Mouse (Mus musculus): ENCODE data around the gene Aff1. TPM values are rescaled to one million over a fixed set of nuclear protein-coding genes. Genes with fewer than 3 reads are reported as not detected.

Gene Aff1
- polyA plus RNA-seq, 1 experiment from 2014 or later, result 2.5 TPM

DNA sequence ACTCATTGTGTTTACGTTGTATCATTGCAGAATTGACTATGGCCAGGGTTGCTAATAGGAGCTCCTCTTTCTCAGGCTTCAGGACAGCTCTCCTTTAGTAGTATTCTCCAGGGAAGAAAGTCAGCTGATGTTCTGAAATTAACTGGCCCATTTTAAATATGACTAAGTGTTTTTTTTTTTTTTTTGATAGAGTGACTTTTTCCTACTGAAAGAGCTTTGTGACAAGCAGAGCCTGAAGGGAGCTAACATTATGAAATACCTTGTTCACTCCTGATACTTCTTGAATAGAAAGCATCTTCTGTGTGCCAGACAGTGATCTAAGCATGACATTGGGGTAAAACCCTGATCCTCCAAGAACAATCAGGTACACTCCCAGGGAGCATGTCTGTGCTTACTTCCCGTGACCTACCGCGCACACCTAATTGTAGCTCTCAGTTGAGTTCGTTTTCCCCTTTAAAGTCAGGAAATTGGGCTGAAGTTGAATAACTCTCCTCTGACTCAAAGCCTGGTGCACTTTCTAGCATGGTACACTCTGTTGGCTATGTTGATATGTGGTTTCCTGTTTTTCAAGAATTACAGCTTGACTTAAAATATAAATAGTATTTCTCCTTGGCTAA is 5.8 kb downstream of the Aff1 start:
- H3K4me3 ChIP-seq, result no peak overlapping the region
- no peak overlapping the region for H3K27ac ChIP-seq (replicated peaks)
- H3K27me3 ChIP-seq, result peaks cover 13% of the 10 kb centered on the region; the same call in 1 of the 2 replicates
- no peak overlapping the region for H3K9ac ChIP-seq
- H3K4me1 ChIP-seq (replicated peaks), result peaks cover 8% of the 10 kb centered on the region
- no peak overlapping the region for H3K4me2 ChIP-seq
- H3K9me3 ChIP-seq, result no peaks in the 10 kb centered on the region
- H3K36me3 ChIP-seq, result no peaks in the 10 kb centered on the region
- ATAC-seq (ENCODE audit: low FRiP score, low read depth), result no peak
- 77% methylated on average over 5 of the region's 5 CpGs for WGBS

DNA sequence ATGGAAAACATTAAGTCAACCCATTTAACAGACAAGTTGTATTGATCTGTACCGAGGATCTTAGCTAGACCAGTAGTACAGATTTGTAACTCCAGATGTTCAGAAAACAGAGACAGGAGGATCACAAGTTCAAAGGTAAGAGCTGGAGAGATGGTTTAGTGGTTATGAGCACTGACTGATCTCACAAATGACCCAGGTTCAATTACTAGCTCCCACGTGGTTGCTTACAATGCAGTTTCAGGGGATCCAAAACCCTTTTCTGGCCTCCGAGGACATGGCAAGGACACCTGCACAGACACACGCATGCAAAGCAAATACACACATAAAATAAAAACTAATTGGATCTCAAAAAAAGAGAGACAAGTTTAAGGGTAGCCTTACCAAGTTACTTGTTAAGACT is 6.4 kb downstream of the Aff1 start:
- Histone ChIP-seq H3K4me3 (no peak overlapping the region), H3K4me2 (no peak overlapping the region), H3K36me3 (no peaks in the 10 kb centered on the region), H3K27me3 (peaks cover 12% of the 10 kb centered on the region; the same call in 1 of the 2 replicates), H3K9me3 (no peaks in the 10 kb centered on the region), H3K4me1 (replicated peaks) (peaks cover 2% of the 10 kb centered on the region), H3K9ac (no peak overlapping the region), H3K27ac (replicated peaks) (no peak overlapping the region)
- WGBS, result 89% methylated on average over 4 of the region's 4 CpGs
- ATAC-seq (ENCODE audit: low FRiP score, low read depth), result no peak

DNA sequence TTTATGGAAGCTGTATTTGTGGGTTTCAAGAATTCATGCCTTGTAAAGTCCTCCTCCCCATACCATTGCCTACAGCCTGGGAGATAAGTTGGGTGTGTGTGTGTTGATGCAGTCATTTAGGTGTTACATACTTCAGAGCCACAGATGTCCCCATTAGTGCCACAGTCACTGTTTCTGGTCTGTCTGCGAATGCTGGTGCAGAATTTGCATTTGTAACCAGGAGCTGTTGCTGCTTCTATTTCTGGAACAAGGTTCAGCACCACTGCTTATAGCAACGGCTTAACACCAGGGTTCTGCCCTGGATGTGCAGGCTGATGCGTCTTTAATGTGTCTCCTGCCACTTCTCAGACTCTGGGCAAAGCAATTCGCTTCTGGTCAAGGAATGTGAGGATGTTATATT is 7.4 kb downstream of the Aff1 start:
- Histone ChIP-seq H3K4me3 (no peak overlapping the region), H3K4me2 (no peak overlapping the region), H3K9ac (no peak overlapping the region), H3K36me3 (no peaks in the 10 kb centered on the region), H3K9me3 (no peaks in the 10 kb centered on the region), H3K4me1 (replicated peaks) (no peaks in the 10 kb centered on the region; the same call in 1 of the 2 replicates), H3K27me3 (0 out of 2 replicates have a peak, but pooled peaks cover 3% of the 10 kb centered on the region), H3K27ac (replicated peaks) (no peak overlapping the region)
- 43% methylated on average over 4 of the region's 4 CpGs for WGBS
- ATAC-seq (ENCODE audit: low FRiP score, low read depth), result no peak

DNA sequence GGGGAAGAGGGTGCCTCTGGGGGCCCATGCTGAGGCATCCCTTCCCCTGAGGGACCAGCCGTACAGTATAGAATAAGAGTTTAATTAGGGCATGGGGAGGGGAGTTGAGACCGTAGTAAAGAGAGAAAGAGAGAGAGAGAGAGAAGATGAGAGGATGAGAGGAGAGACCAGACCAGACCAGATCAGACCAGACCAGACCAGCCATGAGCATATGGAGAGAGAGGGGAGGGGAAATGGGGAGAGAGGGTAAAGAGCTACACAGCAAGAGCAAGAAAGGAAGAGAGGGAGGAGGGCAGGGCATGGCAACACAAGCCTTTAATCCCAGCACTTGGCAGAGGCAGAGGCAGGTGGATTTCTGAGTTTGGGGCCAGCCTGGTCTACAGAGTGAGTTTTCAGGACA is 8.5 kb downstream of the Aff1 start:
- H3K36me3 ChIP-seq, result no peaks in the 10 kb centered on the region
- no peak overlapping the region for H3K27ac ChIP-seq (replicated peaks)
- no peak overlapping the region for H3K4me2 ChIP-seq
- no peak for ATAC-seq (ENCODE audit: low FRiP score, low read depth)
- H3K4me3 ChIP-seq, result no peak overlapping the region
- no peak overlapping the region for H3K9ac ChIP-seq
- H3K4me1 ChIP-seq (replicated peaks), result no peaks in the 10 kb centered on the region; the same call in 1 of the 2 replicates
- no peaks in the 10 kb centered on the region for H3K27me3 ChIP-seq
- no peaks in the 10 kb centered on the region for H3K9me3 ChIP-seq
- WGBS, result 58% methylated on average over 2 of the region's 2 CpGs

DNA sequence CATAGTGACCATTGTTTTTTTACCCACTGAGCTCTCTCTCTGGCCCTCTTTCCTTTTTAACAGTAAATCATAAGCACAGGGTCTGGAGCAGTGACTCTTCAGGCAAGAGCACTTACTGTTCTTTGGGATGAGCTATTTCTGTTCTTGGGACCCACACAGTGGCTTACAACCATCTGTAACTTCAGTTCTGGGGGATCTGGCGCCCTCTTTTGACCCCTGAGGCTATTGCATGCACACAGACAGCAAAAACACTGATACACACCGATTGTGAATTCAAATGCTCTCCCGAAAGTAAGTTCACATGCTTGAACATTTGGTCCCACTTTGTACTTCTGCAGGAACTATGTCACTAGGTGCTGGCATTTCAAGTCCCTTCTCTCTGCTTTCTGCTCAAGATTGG is 9.3 kb downstream of the Aff1 start:
- 76% methylated on average over 3 of the region's 3 CpGs for WGBS
- no peak for ATAC-seq (ENCODE audit: low FRiP score, low read depth)
- no peak overlapping the region for H3K4me3 ChIP-seq
- H3K27ac ChIP-seq (replicated peaks), result no peak overlapping the region
- no peaks in the 10 kb centered on the region; the same call in 1 of the 2 replicates for H3K4me1 ChIP-seq (replicated peaks)
- no peak overlapping the region for H3K9ac ChIP-seq
- H3K36me3 ChIP-seq, result no peaks in the 10 kb centered on the region
- no peaks in the 10 kb centered on the region for H3K9me3 ChIP-seq
- no peaks in the 10 kb centered on the region for H3K27me3 ChIP-seq
- no peak overlapping the region for H3K4me2 ChIP-seq

DNA sequence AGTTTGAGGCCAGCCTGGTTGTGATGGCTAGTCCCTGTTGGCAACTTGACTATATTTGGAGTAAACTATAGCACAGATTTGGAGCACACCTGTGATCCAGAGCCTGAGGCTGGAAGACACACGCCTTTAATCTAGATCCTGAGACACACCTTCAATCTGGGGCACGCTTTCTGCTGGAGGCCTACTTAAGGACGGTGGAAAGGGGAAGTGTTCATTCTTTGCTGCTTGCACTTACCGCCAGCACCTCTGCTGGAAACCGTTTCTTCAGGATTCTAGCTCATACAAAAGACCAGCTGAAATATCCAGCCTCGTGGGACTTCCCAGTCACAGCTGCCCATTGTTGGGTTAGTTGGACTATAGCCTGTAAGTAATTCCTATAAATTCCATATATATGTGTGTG is 10.4 kb downstream of the Aff1 start:
- no peak overlapping the region for H3K4me2 ChIP-seq
- H3K9me3 ChIP-seq, result no peaks in the 10 kb centered on the region
- no peak overlapping the region for H3K9ac ChIP-seq
- 75% methylated on average over 6 of the region's 6 CpGs for WGBS
- H3K27ac ChIP-seq (replicated peaks), result no peak overlapping the region
- H3K4me3 ChIP-seq, result no peak overlapping the region
- H3K27me3 ChIP-seq, result no peaks in the 10 kb centered on the region
- no peaks in the 10 kb centered on the region; the same call in 1 of the 2 replicates for H3K4me1 ChIP-seq (replicated peaks)
- ATAC-seq (ENCODE audit: low FRiP score, low read depth), result no peak
- H3K36me3 ChIP-seq, result no peaks in the 10 kb centered on the region

DNA sequence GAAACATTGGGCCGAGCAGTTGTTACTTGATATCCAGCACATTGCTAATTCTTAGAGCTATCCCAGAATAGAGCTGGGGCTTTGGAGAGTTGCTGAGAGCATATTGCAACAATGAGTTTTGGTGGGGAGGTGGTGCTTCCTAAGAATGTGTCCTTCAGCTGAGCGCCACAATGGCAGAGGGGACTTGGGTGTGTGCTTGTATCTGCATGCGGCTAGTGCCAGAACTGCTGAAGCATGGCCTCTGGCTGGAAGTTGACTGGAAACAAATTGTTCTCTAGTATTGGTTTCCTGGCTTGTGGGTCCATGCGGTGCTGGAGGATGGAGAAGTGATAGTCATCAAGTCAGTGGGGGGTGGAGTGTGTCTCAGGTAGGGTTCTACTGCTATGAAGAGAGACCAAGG is 13.2 kb downstream of the Aff1 start:
- no peaks in the 10 kb centered on the region for H3K36me3 ChIP-seq
- no peak overlapping the region for H3K4me2 ChIP-seq
- ATAC-seq (ENCODE audit: low FRiP score, low read depth), result no peak
- 96% methylated on average over 4 of the region's 4 CpGs for WGBS
- H3K9me3 ChIP-seq, result no peaks in the 10 kb centered on the region
- no peak overlapping the region for H3K4me3 ChIP-seq
- H3K27ac ChIP-seq (replicated peaks), result no peak overlapping the region
- no peaks in the 10 kb centered on the region for H3K27me3 ChIP-seq
- H3K4me1 ChIP-seq (replicated peaks), result no peaks in the 10 kb centered on the region
- no peak overlapping the region for H3K9ac ChIP-seq

DNA sequence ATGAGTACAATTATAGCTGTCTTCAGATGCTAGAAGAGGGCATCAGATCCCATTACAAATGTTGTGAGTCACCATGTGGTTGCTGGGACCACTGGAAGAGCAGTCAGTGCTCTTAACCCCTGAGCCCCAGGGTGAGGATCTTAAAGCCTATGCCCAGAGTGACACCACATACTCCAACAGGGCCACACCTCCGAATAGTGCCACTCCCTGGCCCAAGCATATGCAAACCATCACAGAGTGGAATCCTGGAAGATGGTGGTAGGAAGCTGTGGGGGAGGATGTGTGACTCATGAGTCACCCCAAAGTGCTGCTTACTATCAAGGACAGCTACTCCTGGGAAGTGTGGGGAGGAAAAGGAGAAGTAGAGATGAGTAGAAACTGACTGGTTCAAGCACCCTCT is 13.7 kb downstream of the Aff1 start:
- WGBS, result 96% methylated on average over 1 of the region's 1 CpGs
- no peaks in the 10 kb centered on the region for H3K4me1 ChIP-seq (replicated peaks)
- no peak for ATAC-seq (ENCODE audit: low FRiP score, low read depth)

DNA sequence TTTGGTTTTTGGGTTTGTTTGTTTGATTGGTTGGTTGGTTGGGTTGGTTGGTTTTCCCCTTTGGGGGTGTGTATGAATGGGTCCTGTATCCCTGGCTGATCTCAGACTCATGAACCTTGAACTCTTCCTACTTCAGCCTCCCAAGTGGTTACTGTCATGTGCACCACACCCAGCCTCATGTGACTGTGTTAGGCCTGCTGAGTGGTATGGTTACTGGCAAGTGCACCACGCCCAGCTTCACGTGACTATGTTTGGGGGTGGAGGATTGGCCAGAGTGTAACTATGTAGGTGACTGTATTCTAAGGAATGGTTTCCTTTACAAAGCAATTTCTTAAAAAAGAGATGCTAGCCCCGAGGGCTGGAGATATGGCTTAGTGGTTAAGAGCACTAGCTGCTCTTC is 16.9 kb downstream of the Aff1 start:
- Histone ChIP-seq H3K27me3 (no peaks in the 10 kb centered on the region), H3K36me3 (no peaks in the 10 kb centered on the region), H3K9ac (no peak overlapping the region), H3K4me2 (no peak overlapping the region), H3K4me3 (no peak overlapping the region), H3K4me1 (replicated peaks) (no peaks in the 10 kb centered on the region), H3K27ac (replicated peaks) (no peak overlapping the region), H3K9me3 (no peaks in the 10 kb centered on the region)
- ATAC-seq (ENCODE audit: low FRiP score, low read depth), result no peak
- WGBS, result 86% methylated on average over 3 of the region's 3 CpGs

More for the DNA sequence above, 13.7 kb downstream of the Aff1 start:
- Histone ChIP-seq H3K4me3 (no peak overlapping the region), H3K27ac (replicated peaks) (no peak overlapping the region), H3K4me2 (no peak overlapping the region), H3K9ac (no peak overlapping the region), H3K36me3 (no peaks in the 10 kb centered on the region), H3K27me3 (no peaks in the 10 kb centered on the region), H3K9me3 (no peaks in the 10 kb centered on the region)

DNA sequence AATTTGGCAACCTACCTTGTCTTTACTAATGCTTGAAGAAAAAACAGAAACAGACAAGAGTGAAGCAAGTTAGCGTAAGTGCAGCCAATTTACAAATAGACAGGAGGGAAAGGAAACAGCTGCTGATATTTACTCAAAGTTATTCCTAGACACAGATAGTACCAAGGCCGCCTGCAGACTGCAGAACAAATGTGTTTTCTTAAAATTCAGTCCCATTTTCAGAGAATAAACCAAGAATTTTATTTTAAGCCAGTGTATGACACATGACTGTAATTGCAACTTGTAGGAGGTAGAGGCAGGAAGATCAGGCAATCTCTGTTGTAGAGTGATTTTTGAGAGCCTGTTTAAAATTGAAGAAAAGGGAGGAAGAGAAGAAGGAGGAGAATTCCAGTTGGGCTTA is 19.7 kb downstream of the Aff1 start:
- WGBS, result 81% methylated on average over 2 of the region's 2 CpGs
- H3K27ac ChIP-seq (replicated peaks), result no peak overlapping the region
- no peak overlapping the region for H3K4me3 ChIP-seq
- H3K36me3 ChIP-seq, result no peaks in the 10 kb centered on the region
- no peaks in the 10 kb centered on the region for H3K4me1 ChIP-seq (replicated peaks)
- ATAC-seq (ENCODE audit: low FRiP score, low read depth), result no peak
- H3K9me3 ChIP-seq, result no peaks in the 10 kb centered on the region
- H3K4me2 ChIP-seq, result no peak overlapping the region
- no peak overlapping the region for H3K9ac ChIP-seq
- no peaks in the 10 kb centered on the region for H3K27me3 ChIP-seq

DNA sequence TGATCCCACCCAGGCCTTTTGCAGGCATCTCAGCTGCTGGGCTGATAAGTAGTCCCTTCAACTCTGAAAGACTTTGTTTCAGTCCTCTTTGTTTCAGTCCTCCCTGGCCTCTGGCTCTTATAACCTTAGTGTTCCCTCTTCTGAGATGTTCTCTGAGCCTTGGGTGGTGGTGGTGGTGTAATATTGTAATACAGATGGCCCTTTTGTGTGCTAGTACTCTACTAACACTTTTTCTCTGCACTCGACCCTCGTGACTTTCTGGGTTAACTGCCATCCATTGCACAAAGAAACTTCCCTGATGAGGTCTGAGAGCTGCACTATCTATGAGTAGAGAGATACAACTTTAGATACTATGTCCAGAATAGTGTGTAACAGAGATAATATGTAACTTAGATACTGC is 21.2 kb downstream of the Aff1 start:
- no peaks in the 10 kb centered on the region for H3K36me3 ChIP-seq
- no peak overlapping the region for H3K27ac ChIP-seq (replicated peaks)
- H3K9me3 ChIP-seq, result no peaks in the 10 kb centered on the region
- no peak overlapping the region for H3K4me3 ChIP-seq
- no peak overlapping the region for H3K9ac ChIP-seq
- no peaks in the 10 kb centered on the region for H3K4me1 ChIP-seq (replicated peaks)
- no peak for ATAC-seq (ENCODE audit: low FRiP score, low read depth)
- no peaks in the 10 kb centered on the region for H3K27me3 ChIP-seq
- H3K4me2 ChIP-seq, result no peak overlapping the region
- 68% methylated on average over 2 of the region's 2 CpGs for WGBS

DNA sequence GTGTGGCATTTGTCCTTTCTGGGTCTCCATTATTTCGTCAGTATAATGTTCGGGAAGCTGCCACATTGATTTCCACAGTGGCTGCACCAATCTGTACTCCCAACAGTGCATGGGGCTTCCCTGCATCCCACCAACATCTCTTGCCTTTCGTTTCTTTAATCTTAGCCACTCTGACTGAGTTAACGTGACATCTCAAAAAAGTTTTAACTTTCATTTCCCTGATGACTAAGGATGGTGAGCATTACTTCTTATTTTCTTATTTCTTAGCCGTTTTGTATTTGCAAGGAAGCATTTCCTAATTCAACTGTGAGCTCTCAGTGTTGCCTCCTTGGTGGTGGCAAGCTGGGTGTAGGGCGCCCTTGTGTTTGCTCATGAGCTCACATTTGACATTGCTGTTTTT is 22.8 kb downstream of the Aff1 start:
- ATAC-seq (ENCODE audit: low FRiP score, low read depth), result no peak
- Histone ChIP-seq H3K27ac (replicated peaks) (no peak overlapping the region), H3K27me3 (no peaks in the 10 kb centered on the region), H3K9ac (no peak overlapping the region), H3K9me3 (no peaks in the 10 kb centered on the region), H3K36me3 (no peaks in the 10 kb centered on the region), H3K4me3 (no peak overlapping the region), H3K4me2 (no peak overlapping the region), H3K4me1 (replicated peaks) (no peaks in the 10 kb centered on the region)
- WGBS, result 88% methylated on average over 6 of the region's 6 CpGs

DNA sequence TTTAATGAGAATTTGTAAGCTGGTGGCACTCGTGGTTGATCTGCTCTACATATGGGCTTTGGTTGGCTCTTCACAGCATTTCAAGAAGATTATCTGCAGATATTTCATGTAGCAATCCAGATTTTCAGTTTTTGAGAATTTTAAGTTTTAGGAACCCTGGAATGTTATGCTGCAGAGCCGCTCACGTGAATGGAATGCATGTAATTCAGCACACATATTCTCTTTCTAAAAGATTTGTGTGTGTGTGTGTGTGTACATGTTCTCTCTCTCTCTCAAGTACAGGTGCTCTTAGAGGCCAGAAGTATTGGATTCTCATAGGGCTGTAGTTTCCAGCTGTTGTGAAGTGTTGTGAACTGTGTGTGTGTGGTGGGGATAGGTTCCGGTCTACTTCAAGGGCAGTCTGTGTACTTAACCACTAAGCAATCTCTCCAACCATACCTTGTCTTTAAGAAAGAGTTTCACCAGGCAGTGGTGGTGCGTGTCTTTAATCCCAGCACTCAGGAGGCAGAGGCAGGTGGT is 24.7 kb downstream of the Aff1 start:
- Histone ChIP-seq H3K4me3 (no peak overlapping the region), H3K27me3 (no peaks in the 10 kb centered on the region), H3K4me2 (no peak overlapping the region), H3K4me1 (replicated peaks) (no peaks in the 10 kb centered on the region), H3K36me3 (no peaks in the 10 kb centered on the region), H3K9me3 (no peaks in the 10 kb centered on the region), H3K27ac (replicated peaks) (no peak overlapping the region), H3K9ac (no peak overlapping the region)
- 96% methylated on average over 5 of the region's 5 CpGs for WGBS
- ATAC-seq (ENCODE audit: low FRiP score, low read depth), result no peak
